7 mouse cellular contexts compared by ENCODE assay signal in genomic region chr2:18672766-18673164, GRCm38 (mm10). TPM values are rescaled to one million over a fixed set of nuclear protein-coding genes. Genes with fewer than 3 reads are reported as not detected.
DNase-seq lines count a peak whose midpoint lies in the region; ATAC-seq and TF ChIP-seq lines count a peak whose summit lies in the region.

No protein-coding gene starts in this region.

- H3K4me3 ChIP-seq in lung, postnatal 0 days (ENCODE audit: low read depth, low read length) = peak overlapping the region; percentile 81
- peak overlapping the region; percentile 94 for H3K4me3 ChIP-seq in hindbrain, embryonic 14.5 days (replicated peaks; ENCODE audit: low read length)
- H3K4me3 ChIP-seq in midbrain, embryonic 11.5 days (ENCODE audit: low read depth, low read length) = peak overlapping the region; percentile 67

- peak overlapping the region; percentile 95 for H3K27ac ChIP-seq in lung, postnatal 0 days (ENCODE audit: low read length)
- peak overlapping the region; percentile 100 for H3K27ac ChIP-seq in hindbrain, embryonic 14.5 days
- peak overlapping the region; percentile 98 for H3K27ac ChIP-seq in midbrain, embryonic 11.5 days (ENCODE audit: low read depth, low read length)

- peak overlapping the region; percentile 96 for H3K9ac ChIP-seq in lung, postnatal 0 days (replicated peaks; ENCODE audit: low read depth)
- H3K9ac ChIP-seq in hindbrain, embryonic 14.5 days = peak overlapping the region; percentile 99
- H3K9ac ChIP-seq in midbrain, embryonic 11.5 days (ENCODE audit: low read length) = peak overlapping the region; percentile 98

- 0% methylated on average over 11 of the region's 11 CpGs for WGBS in lung, postnatal 0 days
- 2% methylated on average over 11 of the region's 11 CpGs for WGBS in hindbrain, embryonic 14.5 days
- under 1% methylated on average over 11 of the region's 11 CpGs for WGBS in midbrain, embryonic 11.5 days

- peak overlapping the region; percentile 84 for H3K4me2 ChIP-seq in lung, postnatal 0 days (replicated peaks; ENCODE audit: low read depth, low read length)
- peak overlapping the region; percentile 92 for H3K4me2 ChIP-seq in hindbrain, embryonic 14.5 days (replicated peaks)
- peak overlapping the region; percentile 81 for H3K4me2 ChIP-seq in midbrain, embryonic 11.5 days

- H3K36me3 ChIP-seq in lung, postnatal 0 days (ENCODE audit: insufficient read depth, low read length) = no peaks in the 10 kb centered on the region
- H3K36me3 ChIP-seq in hindbrain, embryonic 14.5 days (replicated peaks; ENCODE audit: control insufficient read depth, insufficient read depth) = no peaks in the 10 kb centered on the region
- no peaks in the 10 kb centered on the region for H3K36me3 ChIP-seq in midbrain, embryonic 11.5 days (ENCODE audit: control insufficient read depth, insufficient read depth, low read length)

- H3K27me3 ChIP-seq in lung, postnatal 0 days (replicated peaks; ENCODE audit: insufficient read depth, low read length) = no peaks in the 10 kb centered on the region
- H3K27me3 ChIP-seq in hindbrain, embryonic 14.5 days (ENCODE audit: control insufficient read depth, insufficient read depth, low read length) = peaks cover 18% of the 10 kb centered on the region
- H3K27me3 ChIP-seq in midbrain, embryonic 11.5 days (ENCODE audit: control insufficient read depth, insufficient read depth, low read length) = peaks cover 19% of the 10 kb centered on the region

- H3K9me3 ChIP-seq in lung, postnatal 0 days (ENCODE audit: low read length) = no peaks in the 10 kb centered on the region
- no peaks in the 10 kb centered on the region for H3K9me3 ChIP-seq in hindbrain, embryonic 14.5 days (ENCODE audit: control insufficient read depth, low read length)
- H3K9me3 ChIP-seq in midbrain, embryonic 11.5 days (ENCODE audit: control insufficient read depth, low read length) = no peaks in the 10 kb centered on the region

- peak; percentile 45 for DNase-seq in lung, postnatal 0 days (ENCODE audit: low spot score)
- no peak for DNase-seq in lung, postnatal 4 days
- peak; percentile 12 for DNase-seq in c-Kit-negative CD71-positive TER-119-positive erythroid progenitor cells, embryonic 14.5 days (ENCODE audit: low read depth, low spot score)
- DNase-seq in hindbrain, embryonic 14.5 days (ENCODE audit: low spot score) = no peak
- peak; percentile 96 for DNase-seq in midbrain, embryonic 11.5 days (ENCODE audit: low spot score, missing footprints)
- DNase-seq in yolk sac, embryonic 10.5 days (ENCODE audit: low spot score) = no peak
- no peak for DNase-seq in lung, postnatal 14 days

- H3K4me1 ChIP-seq in lung, postnatal 0 days (ENCODE audit: insufficient read depth, low read depth, low read length) = no peaks in the 10 kb centered on the region
- peaks cover 14% of the 10 kb centered on the region for H3K4me1 ChIP-seq in hindbrain, embryonic 14.5 days (replicated peaks; ENCODE audit: control insufficient read depth, insufficient read depth, low read length)
- H3K4me1 ChIP-seq in midbrain, embryonic 11.5 days (ENCODE audit: control insufficient read depth, insufficient read depth, low read length) = peaks cover 16% of the 10 kb centered on the region

- TF ChIP-seq EP300 in lung, postnatal 0 days (IDR thresholded peaks at IDR 0.05) = no peak

- no peak for TF ChIP-seq CTCF in lung, postnatal 0 days (IDR thresholded peaks at IDR 0.05)

- ATAC-seq in lung, postnatal 0 days = no peak
- no peak for ATAC-seq in hindbrain, embryonic 14.5 days (ENCODE audit: low FRiP score)
- ATAC-seq in midbrain, embryonic 11.5 days (ENCODE audit: low FRiP score) = no peak

RNA-seq across cellular contexts. Expression of gene Commd3, which starts 0.6 kb away (rescaled TPM):
- polyA plus RNA-seq in lung, postnatal 0 days (2015; fragmentation: Nextera tagmentation; extraction: Ambion mirVana) = 175 and 184 TPM in 2 replicates
- polyA plus RNA-seq in hindbrain, embryonic 14.5 days (2014; fragmentation: Nextera tagmentation; extraction: Ambion mirVana) = 187 and 198 TPM in 2 replicates
- 119 and 122 TPM in 2 replicates for polyA plus RNA-seq in midbrain, embryonic 11.5 days (2014; fragmentation: Nextera tagmentation; extraction: Ambion mirVana)

RNA-seq across cellular contexts. Expression of gene Bmi1, which starts 4.1 kb away (rescaled TPM):
- 13.2 and 15.2 TPM in 2 replicates for polyA plus RNA-seq in lung, postnatal 0 days (2015; fragmentation: Nextera tagmentation; extraction: Ambion mirVana)
- polyA plus RNA-seq in hindbrain, embryonic 14.5 days (2014; fragmentation: Nextera tagmentation; extraction: Ambion mirVana) = 31.3 and 34.3 TPM in 2 replicates
- 42.8 and 46.4 TPM in 2 replicates for polyA plus RNA-seq in midbrain, embryonic 11.5 days (2014; fragmentation: Nextera tagmentation; extraction: Ambion mirVana)

RNA-seq across cellular contexts. Expression of gene Spag6, which starts 21.1 kb away (rescaled TPM):
- polyA plus RNA-seq in lung, postnatal 0 days (2015; fragmentation: Nextera tagmentation; extraction: Ambion mirVana) = 0.07 and 0.42 TPM in 2 replicates
- polyA plus RNA-seq in hindbrain, embryonic 14.5 days (2014; fragmentation: Nextera tagmentation; extraction: Ambion mirVana) = 0.11 TPM in 1 of 2 replicates, not detected in the other
- polyA plus RNA-seq in midbrain, embryonic 11.5 days (2014; fragmentation: Nextera tagmentation; extraction: Ambion mirVana) = 0.25 and 0.48 TPM in 2 replicates

Comparison
In these comparisons a context has a peak if more than half of its experiments do, and no peak if none do; other contexts are left out.
1. DNase-seq: peak in lung, postnatal 0 days (single experiment), c-Kit-negative CD71-positive TER-119-positive erythroid progenitor cells, embryonic 14.5 days (single experiment) and midbrain, embryonic 11.5 days (single experiment); none in lung, postnatal 4 days (0 of 2), hindbrain, embryonic 14.5 days (single experiment), yolk sac, embryonic 10.5 days (single experiment) and lung, postnatal 14 days (single experiment).
2. Peak in every context shown above with its lines, with median percentiles within 50 percentile points of each other: H3K27ac ChIP-seq, H3K4me2 ChIP-seq, H3K4me3 ChIP-seq and H3K9ac ChIP-seq.